Mouse (Mus musculus): ENCODE data around the gene Stk11ip.

Stk11ip gene

DNA sequence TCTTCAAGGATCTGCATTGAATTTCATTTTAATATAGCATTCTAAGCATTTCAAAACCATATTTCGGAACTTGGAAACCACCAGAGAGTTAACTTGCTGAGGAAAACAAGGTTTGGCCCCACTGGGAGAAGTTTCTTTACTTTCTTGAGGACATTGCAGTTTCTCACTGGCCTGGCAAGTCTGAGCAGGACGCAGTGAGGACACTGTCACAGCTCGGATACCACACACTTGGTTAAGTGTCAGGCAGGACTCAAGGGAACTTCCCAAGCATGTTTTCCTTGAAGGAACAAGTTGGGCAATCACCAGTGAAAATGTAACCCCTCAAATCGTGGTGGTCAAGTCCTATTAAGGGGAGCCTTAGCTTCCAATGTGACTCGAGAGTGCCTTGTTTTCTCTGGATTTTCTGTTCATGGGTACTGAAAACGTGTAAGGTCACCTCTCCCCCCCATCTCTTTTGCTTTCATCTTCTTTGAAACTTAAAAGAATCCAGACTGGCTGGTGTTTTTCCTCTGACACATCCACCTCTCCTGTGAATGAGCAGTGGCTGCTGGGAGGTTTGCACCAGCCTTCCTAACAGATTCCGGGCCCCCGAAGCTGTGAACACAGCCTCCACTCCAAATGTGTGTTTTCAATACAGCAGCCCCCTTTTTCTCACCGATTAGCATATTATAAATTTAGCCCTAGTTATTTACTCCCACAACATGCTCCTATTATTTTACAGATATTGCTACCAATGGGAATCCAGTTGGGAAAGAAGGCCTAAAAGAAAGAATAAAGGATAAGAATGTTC lies 16.9 kb upstream of the Stk11ip start:
- DNase-seq (ENCODE audit: low spot score in 2 of 2), result no peak

DNA sequence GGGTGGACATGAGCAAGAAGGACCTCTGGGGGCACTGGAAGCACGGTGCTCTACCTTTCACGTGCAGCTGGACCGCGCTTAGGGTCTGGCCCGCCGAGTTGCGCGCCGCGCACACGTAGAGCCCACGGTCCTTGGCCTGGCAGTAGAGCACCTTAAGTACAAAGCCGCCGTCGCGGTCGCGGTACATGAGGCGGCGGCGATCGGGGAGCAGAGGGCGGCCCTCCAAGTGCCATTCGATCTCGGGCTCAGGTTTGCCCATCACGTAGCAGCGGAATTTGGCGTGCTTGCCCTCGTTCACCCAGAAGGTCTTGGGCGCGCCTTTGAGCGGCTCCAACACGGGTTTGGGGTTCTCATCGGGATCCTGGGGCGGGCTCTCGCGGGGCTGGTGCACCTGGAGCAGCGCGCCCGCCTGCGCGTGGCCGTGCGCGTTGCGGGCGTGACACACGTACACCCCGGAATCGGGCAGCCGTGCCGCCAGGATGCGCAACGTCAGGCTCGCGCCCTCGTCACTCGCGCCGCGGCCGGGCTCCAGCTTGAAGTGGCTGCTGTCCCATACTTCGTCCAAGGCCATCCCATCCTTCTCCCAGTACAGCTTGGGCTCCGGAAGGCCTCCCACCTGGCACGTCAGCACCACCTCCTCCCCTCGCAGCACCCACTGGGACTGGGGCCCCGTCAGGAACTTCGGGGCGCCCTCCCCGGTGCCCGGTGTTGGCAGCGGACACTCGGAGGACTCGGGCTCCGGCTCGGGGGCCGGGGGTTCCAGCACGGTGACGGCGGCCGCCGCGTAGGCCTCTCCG lies 16.0 kb upstream of the Stk11ip start:
- peak; percentile 73 to 78 for DNase-seq (ENCODE audit: low spot score in 2 of 2)

DNA sequence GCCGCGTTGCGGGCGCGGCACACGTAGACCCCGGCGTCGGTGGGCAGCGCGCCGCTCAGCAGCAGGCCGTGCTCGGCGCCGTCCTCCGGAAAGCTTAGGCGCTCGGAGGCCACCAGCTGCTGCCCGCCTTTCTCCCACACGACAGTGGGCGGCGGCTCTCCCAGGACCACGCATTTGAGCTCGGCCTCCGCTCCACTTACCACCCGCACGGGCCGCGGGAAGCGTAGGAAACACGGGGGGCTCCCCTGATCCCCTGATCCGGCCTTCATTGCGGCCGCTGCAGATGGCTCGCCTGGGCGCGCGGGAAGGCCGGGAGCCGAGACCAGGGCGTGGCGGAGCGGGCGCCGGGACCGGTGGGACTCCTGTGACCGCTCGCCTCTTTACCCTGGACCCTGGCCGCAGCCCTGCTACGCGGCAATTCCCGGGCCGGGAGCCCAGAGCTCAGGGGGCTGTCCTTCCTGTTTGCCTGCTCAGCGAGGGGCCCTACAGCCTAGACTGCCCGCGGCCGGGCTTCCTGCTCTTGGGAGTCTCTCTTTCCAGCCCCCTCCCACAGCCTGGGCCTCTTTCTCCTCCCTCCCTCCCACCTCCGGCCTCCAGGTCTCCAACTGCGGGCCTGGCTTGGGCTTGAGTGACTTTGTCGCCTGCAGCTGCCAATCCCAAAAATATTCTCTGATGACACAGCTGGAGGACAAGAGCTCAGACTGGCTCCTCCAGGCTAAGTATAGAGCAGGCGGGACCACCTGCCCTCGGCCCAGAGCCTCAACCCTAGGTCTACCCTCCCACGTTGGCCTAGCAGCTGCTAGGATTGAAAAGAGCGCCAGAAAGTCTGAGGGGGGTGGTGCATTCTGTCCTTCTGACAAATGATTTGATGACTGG lies 15.1 kb upstream of the Stk11ip start, which contains the start of gene Obsl1:
Gene Obsl1 (minus strand): TSS at position 497 of the 876 bp plus-strand sequence.
- peak in 1 of 2 experiments; percentile 37 for DNase-seq (ENCODE audit: low spot score in 2 of 2)

DNA sequence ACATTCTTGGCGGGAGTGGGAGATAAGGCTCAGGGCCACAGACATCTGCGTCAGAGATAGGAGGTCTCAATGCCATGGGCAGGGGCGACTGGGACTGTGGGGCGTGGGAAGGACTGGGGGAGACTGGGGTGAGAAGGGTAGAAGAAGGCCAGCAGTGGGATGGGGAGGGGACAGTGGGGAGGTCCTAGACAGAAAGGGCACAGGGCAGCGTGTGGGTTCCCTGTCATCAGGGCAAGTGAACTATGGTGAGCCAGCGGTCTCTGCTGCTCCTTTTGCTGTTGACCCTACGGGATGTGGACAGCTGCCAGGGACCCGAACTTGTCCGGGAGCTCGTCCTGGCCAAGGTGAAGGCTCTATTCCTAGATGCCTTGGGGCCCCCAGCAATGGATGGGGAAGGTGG lies 14.3 kb upstream of the Stk11ip start, which contains the start of gene Inha:
Gene Inha (plus strand): TSS at position 72 of the 400 bp plus-strand sequence.
- no peak for DNase-seq (ENCODE audit: low spot score in 2 of 2)

DNA sequence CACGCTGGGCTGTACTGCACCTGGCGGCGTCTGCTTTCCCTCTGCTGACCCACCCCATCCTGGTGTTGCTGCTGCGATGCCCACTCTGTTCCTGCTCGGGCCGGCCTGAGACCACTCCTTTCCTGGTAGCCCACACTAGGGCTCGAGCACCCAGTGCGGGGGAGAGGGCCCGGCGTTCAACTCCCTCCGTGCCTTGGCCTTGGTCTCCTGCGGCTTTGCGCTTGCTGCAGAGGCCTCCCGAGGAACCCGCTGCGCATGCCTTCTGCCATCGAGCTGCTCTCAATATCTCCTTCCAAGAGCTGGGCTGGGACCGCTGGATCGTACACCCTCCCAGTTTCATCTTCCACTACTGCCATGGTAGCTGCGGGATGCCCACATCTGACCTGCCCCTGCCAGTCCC lies 11.7 kb upstream of the Stk11ip start:
- no peak for DNase-seq (ENCODE audit: low spot score in 2 of 2)

DNA sequence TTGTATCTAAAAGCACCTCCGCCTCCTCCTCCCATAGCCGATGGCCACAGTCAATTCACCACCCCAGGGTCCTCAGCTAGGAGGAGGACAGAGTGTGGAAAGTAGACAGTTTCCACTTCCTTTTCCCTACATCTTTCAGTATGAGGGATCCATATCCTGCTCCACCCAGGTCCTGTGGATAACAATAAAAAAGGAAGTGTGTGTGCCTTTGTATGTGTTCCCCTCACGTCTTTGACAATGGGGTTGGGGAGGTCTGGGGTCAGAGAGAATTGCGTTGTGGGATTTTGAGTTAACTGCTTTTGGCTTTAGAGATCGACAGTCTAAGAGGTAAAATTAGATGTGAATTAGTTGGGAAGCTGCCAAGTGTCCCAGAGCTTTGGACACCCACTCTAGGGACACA lies 11.2 kb upstream of the Stk11ip start:
- DNase-seq (ENCODE audit: low spot score in 2 of 2), result no peak

DNA sequence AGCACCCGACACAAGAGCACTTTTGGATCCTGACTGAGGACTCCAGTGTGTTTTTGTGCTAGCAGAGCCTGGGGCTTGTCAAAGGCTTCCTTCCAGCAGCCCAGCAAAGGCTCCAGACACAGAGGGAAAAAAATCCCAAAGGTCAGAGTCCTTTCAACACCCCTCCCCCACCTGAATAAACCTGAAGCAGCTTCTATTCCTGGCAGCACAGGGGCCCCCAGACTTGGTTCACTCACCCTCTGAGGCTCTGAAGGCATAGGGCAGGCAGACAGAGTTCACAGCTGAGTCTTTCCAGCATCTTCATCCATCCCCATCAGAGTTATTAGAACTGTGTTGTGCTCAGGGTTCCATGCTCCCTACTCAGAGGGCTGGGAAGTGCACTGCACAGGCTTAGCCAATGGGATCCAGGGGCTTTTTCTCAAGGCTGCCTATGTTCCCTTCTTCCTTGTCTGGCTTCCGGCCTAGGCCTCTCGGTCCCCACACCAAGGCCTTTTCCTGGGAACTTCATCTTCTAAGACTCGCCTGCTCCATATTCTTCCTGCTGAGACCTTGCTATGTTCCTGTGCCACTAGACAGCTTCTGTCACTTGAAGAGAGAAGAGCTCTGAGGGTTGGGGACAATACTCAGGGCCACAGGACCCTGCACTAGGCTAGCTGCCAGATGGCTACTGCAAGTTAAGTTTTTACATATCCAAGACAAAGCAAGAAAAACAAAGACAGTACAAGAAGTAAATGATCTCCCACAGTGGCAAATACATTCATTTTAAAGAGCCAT lies 9.7 kb upstream of the Stk11ip start:
- no peak for DNase-seq (ENCODE audit: low spot score in 2 of 2)

DNA sequence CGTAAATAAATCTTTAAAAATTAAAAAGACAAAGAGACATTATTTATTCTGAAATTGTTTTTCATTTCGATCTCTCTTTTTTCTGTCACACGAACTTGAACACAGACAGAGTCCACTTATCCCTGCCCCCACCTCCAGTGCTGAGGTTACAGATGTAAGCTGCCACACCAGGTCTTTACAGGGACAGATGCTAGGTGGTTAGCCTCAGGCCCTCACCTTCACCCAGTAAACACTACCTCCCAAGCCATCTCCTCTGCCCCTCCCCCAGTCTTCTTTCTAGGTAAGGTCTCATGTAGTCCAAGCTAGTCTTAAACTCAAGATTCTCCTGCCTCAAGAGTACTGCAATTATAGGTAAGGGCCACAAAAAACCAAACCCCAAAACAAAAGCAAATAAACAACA lies 8.8 kb upstream of the Stk11ip start:
- DNase-seq (ENCODE audit: low spot score in 2 of 2), result no peak

DNA sequence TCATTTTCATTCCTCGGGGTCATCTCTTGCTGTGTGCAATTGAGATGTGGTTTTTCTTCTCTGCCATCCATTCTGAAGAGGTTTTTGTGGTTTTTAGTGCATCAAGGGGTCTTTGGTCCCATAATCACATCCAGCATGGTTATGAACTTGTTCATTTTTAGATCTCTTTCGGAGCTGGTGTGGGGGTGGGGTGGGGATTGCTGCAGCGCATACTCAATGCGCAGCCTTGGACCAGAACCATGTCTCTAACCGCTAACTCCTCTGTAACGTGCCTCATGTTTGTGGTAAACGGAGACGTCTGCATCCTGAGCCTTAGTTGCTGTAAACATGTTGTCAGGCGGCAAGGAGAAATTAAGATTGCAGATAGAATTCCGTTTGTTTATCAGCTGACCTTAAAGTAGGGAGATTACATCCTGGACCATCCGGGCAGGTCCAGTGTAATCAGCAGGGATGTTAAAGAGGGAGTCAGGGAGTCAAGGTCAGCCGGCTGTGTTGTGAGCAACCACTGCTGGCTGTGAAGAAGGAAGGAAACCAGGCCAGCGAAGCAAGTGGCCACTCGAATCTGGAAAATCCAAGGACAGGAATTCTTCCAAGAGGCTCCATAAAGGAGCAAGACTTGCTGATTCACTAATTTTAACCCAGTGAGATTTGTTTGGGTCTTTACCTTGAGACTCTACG lies 4.5 kb upstream of the Stk11ip start:
- DNase-seq (ENCODE audit: low spot score in 2 of 2), result no peak

DNA sequence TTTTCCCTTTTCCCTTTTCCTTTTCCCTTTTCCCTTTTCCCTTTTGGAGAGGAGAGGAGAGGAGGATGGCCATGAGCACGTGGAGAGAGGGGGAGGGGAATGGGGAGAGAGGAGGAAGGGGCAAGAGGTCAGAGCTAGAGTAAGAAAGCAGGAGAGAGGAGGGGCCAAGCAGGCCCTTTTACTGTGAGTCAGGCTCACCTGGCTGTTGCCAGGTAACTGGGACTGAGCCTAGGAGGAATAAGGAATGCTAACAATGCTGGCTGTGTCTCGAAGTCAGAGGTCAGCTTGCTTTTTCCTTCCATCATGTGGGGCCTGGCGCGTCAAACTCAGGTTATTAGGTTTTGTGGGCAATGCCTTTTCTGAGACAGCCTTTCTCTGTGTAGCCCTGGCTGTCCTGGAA lies 3.3 kb upstream of the Stk11ip start:
- DNase-seq (ENCODE audit: low spot score in 2 of 2), result no peak

DNA sequence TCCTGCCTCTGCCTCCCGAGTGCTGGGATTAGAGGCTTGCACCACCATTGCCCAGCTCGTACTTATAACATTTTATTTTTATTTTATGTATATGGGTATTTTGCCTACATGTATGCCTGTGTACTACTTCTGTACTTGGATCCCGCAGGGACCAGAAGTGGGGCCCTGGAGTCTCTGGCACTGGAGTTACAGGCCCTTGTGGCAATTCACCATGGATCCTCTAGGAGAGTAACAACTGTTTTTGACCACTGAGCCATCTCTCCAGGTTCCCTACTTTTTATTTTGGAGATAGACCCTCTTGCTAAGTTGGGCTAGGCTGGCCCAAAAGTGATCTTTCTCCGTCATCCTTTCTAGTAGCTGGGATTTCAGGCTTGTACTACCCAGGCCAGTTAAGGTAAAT lies 2.9 kb upstream of the Stk11ip start:
- DNase-seq (ENCODE audit: low spot score in 2 of 2), result no peak

DNA sequence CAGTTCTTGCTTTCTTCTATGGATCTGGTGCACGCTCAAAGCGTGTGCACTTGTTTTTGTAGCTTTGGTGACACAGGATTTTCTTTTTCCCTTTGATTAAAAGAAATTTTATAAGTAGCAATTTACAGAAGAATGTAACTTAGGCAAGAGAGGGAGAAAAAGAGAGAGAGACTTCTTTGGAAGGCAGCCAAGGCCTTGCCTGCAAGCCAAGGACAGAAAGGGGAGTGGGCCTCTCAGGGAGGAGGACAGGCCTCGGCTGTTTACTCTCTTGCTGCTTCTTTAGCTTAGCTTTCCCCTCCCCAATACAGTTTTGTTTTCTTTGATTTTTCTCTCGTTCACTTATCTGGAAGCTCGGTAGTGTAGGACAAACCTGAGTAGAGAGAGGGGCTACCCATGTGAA lies 1.8 kb upstream of the Stk11ip start:
- no peak for DNase-seq (ENCODE audit: low spot score in 2 of 2)

DNA sequence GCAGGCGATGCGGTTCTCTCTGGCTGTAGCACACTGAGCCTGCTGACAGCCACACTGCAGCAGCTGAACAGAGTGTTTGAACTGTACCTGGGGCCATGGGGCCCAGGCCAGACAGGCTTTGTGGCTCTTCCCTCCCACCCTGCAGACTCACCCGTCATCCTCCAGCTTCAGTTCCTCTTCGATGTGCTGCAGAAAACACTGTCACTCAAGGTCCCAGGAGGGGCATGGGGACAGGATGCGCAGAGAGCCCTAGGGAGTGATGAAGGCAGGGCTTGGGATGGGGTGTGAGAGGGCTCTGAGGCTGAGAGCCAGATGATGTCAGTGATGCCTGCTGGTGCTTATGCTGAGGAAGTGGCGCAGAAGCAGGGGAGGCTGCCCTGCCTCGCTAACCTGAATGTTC lies 3.4 kb downstream of the Stk11ip start:
- DNase-seq (ENCODE audit: low spot score in 2 of 2), result no peak

DNA sequence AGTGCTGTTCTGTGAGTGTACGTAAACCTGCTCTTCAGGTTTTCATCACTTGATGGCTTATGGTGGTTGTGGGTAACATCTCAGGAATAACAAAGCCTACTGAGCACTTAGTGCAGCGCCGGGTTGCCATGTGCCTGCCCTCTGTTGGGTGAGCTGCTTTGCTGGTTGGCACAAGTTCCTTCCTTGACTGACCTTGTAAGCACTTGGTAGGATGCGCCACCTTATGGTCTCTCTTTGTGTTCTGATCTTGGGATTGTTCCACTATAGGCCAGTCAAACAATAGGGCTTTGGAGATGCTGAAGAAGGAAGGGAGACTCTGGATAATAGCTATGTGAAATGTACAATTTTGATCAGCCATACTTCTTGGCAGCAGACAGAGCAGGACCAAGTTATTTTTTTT lies 9.2 kb downstream of the Stk11ip start:
- DNase-seq (ENCODE audit: low spot score in 2 of 2), result no peak

DNA sequence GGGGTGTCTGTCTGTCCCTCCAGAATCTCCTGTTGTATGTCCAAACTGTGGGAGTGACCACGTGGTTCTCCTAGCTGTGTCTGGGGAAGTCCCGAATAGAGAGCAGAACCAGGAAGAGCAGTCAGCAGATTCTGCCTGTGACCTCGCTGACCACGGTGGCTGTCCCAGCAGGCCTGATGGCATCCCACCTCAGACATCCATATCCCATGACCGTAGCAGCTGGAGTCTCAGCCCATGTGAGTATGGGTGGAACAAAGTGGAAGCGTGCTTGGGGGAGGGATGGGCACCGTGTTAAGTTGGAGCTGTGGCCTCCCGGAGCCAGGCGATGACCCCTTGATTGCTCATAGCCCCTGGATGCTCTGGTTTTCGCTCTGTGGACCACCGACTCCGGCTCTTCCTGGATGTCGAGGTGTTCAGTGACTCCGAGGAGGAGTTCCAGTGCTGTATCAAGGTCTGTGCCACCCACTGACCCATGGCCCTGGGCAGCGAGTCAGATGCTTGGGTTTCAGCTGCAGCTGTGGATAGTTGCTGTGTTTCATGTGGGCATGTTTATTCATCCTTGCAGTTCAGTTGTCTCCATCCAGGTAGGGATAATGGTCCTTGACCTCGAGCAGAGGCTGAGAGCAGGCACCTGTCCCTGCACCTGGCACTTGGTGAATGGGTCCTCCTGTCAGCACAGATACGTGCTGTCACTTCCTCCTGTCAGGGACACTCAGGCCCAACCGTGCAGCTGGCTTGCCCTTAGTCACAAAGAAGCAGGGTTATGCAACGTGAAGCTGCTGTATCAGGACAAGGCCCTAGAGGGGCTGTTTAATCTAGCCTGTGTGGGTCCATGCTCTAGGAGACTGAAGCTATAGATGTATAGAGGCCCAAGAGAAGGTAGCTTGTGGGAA lies 11.2 kb downstream of the Stk11ip start:
- no peak for DNase-seq (ENCODE audit: low spot score in 2 of 2)

DNA sequence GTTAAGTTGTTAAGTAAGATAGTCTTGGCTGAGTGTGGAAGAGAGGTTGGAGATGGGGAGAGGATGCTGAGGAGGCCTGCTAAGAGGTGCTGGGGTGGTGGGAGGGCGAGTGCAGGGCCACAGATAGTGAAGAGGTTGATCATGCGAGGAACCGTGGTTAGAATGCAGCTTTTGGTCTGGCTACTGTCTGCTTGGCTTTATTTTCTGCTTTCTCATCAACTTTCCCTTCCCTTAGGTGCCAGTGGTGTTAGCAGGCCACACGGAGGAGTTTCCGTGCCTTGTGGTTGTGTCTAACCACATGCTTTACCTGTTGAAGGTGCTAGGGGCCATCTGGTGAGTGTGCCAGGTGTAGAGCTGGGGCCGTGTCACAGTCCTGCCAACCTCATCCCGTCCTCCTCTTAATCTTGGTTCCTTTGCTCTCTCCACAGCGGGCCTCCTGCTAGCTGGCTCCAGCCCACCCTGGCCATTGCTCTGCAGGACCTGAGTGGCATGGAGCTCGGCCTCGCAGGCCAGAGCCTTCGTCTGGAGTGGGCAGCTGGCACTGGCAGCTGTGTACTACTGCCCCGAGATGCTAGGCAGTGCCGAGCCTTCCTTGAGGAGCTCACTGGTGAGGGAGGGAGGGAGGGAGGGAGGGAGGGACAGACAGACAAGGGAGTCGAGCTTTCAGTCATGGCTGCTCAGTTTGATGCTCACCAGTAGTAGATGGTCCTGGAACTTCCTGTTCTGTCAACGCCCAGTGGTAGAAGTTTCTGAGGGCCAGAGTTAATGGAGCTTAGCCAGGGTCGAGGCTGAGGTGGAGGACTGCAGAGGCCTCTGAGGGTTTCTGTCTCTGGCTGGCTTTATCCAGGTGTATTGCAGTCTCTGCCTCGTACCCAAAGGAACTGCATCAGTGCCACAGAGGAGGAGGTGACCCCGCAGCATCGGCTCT lies 12.3 kb downstream of the Stk11ip start:
- no peak for DNase-seq (ENCODE audit: low spot score in 2 of 2)

DNA sequence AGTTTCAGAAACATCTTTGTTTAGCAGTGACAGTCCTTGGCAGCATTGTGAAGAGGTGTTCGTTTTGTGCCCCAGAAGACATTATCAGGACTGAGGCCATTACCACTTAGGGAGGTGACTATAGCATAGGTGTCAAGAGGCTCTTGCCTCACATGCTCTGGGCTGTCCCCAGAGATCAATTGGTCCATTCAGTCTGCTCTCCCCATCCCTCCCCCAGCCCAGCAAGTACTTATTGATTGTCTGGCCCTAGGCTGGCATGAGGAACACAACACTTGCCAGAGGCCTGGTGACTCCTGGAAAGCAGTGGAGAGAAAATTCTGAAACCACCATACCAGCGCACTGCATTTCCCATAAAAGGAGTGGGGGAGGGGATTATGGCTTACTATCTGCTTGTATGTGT lies 16.3 kb downstream of the Stk11ip start:
- no peak for DNase-seq (ENCODE audit: low spot score in 2 of 2)

DNA sequence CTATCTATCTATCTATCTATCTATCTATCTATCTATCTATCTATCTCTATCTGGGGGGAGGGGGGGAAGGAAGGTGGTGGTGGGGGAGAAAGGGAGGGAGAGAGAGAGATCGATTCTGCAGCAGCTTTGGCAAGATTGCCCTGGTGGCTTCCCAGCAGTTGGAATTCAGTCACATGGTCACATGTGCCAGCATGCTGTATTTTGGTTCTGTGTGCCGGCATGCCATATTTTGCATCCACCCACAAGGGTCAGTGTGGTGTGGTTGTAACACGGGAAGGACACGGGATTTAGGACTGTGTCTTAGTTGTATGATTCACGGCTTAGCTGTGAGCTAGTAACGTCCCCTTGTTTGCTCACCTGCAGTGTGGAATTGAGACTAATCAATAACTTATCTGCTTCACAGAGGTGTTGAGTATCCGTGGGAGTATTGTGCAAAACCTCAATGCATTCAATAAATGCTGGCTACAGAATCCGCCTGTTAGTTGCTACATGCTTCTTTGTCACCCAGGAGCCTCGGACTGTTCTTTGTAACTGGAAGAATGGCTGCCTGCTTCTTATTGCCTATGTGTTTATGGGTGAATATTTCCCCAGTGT lies 17.4 kb downstream of the Stk11ip start:
- no peak for DNase-seq (ENCODE audit: low spot score in 2 of 2)

Measured in frontal cortex, postnatal 14 days (tissue).